Mouse (Mus musculus) neutrophil, adult 5-6 weeks (primary cell): ENCODE measurements around the gene Tssk4. TPM values are rescaled to one million over a fixed set of nuclear protein-coding genes. Genes with fewer than 3 reads are reported as not detected.

Experiments used
- total RNA-seq: library from RNA; stranded (forward); fragments of 200-1000 nt; gene quantifications from 2 replicates; pipeline ENCODE4 v1.2.3, GENCODE M21; 2017

Tssk4 gene
- total RNA-seq, 1 experiment from 2014 or later: 2.1 TPM

Other genes with a start within 250 kb of the Tssk4 start
- 22.9 and 24.1 TPM in 2 replicates for gene Dhrs4, start 171.4 kb upstream of the Tssk4 start, total RNA-seq
- 0.74 TPM in 1 of 2 replicates, not detected in the other for gene Carmil3, start 159.5 kb upstream of the Tssk4 start, total RNA-seq
- gene Cpne6, start 139.7 kb upstream of the Tssk4 start, total RNA-seq: not detected in 2 replicates
- 0.12 TPM in 1 of 2 replicates, not detected in the other for gene Nrl, start 125.2 kb upstream of the Tssk4 start, total RNA-seq
- 38.6 and 38.8 TPM in 2 replicates for gene Pck2, start 109.9 kb upstream of the Tssk4 start, total RNA-seq
- 82.2 and 98.6 TPM in 2 replicates for gene Dcaf11, start 90.2 kb upstream of the Tssk4 start, total RNA-seq
- gene A730061H03Rik, start 89.8 kb upstream of the Tssk4 start, total RNA-seq: 6.9 and 9.1 TPM in 2 replicates
- not detected in 2 replicates for gene Fitm1, start 74.6 kb upstream of the Tssk4 start, total RNA-seq
- gene Psme1, start 72.1 kb upstream of the Tssk4 start, total RNA-seq: 254 and 295 TPM in 2 replicates
- 5.0 TPM in 2 replicates for gene Emc9, start 64.9 kb upstream of the Tssk4 start, total RNA-seq
- 164 and 175 TPM in 2 replicates for gene Psme2, start 59.1 kb upstream of the Tssk4 start, total RNA-seq
- 73.4 and 82.3 TPM in 2 replicates for gene Rnf31, start 58.5 kb upstream of the Tssk4 start, total RNA-seq
- 163 and 164 TPM in 2 replicates for gene Irf9, start 46.6 kb upstream of the Tssk4 start, total RNA-seq
- gene Rec8, start 32.1 kb upstream of the Tssk4 start, total RNA-seq: not detected in 2 replicates
- gene Ipo4, start 14.2 kb upstream of the Tssk4 start, total RNA-seq: 4.2 and 11.3 TPM in 2 replicates
- 2.1 and 2.8 TPM in 2 replicates for gene Gm49378, start 12.3 kb upstream of the Tssk4 start, total RNA-seq
- 40.7 and 42.5 TPM in 2 replicates for gene Tm9sf1, start 6.4 kb upstream of the Tssk4 start, total RNA-seq
- gene Mdp1, start 10.3 kb downstream of the Tssk4 start, total RNA-seq: 40.6 and 42.1 TPM in 2 replicates
- 27.5 and 44.8 TPM in 2 replicates for gene Gmpr2, start 21.8 kb downstream of the Tssk4 start, total RNA-seq
- 158 and 211 TPM in 2 replicates for gene Nedd8, start 21.9 kb downstream of the Tssk4 start, total RNA-seq
- 64.8 and 68.2 TPM in 2 replicates for gene Tinf2, start 31.6 kb downstream of the Tssk4 start, total RNA-seq
- 6.9 and 9.5 TPM in 2 replicates for gene Tgm1, start 63.7 kb downstream of the Tssk4 start, total RNA-seq
- gene Rabggta, start 72.1 kb downstream of the Tssk4 start, total RNA-seq: 27.2 and 36.8 TPM in 2 replicates
- 20.4 and 28.0 TPM in 2 replicates for gene Dhrs1, start 95.5 kb downstream of the Tssk4 start, total RNA-seq
- 12.1 and 15.8 TPM in 2 replicates for gene Nop9, start 95.5 kb downstream of the Tssk4 start, total RNA-seq
- 0.49 TPM in 1 of 2 replicates, not detected in the other for gene Cideb, start 108.3 kb downstream of the Tssk4 start, total RNA-seq
- gene Ltb4r2, start 111.2 kb downstream of the Tssk4 start, total RNA-seq: 0.25 and 0.81 TPM in 2 replicates
- 12.9 and 14.6 TPM in 2 replicates for gene Ltb4r1, start 115.8 kb downstream of the Tssk4 start, total RNA-seq
- 0.49 TPM in 1 of 2 replicates, not detected in the other for gene Adcy4, start 133.9 kb downstream of the Tssk4 start, total RNA-seq
- gene Ripk3, start 138.7 kb downstream of the Tssk4 start, total RNA-seq: 17.3 and 30.9 TPM in 2 replicates
- gene Nfatc4, start 173.0 kb downstream of the Tssk4 start, total RNA-seq: not detected in 2 replicates
- 0.23 and 0.25 TPM in 2 replicates for gene Nynrin, start 203.8 kb downstream of the Tssk4 start, total RNA-seq
- gene Cbln3, start 234.2 kb downstream of the Tssk4 start, total RNA-seq: 0.37 TPM in 1 of 2 replicates, not detected in the other
- 157 and 158 TPM in 2 replicates for gene Khnyn, start 234.8 kb downstream of the Tssk4 start, total RNA-seq